Mouse (Mus musculus) fibroblast of lung, adult 2 months (primary cell): ENCODE measurements around the gene Tubg1.
"Not testable (repeated sequence)": the region's sequence is repeated elsewhere in the genome, so short reads cannot be mapped to it uniquely, and the experiment has no call there.

Experiments used
- DNase-seq: peaks from one replicate; pipeline ENCODE4 v3.0.0-alpha.2; 2011; ENCODE audit warnings: low read depth

Tubg1 gene

DNA sequence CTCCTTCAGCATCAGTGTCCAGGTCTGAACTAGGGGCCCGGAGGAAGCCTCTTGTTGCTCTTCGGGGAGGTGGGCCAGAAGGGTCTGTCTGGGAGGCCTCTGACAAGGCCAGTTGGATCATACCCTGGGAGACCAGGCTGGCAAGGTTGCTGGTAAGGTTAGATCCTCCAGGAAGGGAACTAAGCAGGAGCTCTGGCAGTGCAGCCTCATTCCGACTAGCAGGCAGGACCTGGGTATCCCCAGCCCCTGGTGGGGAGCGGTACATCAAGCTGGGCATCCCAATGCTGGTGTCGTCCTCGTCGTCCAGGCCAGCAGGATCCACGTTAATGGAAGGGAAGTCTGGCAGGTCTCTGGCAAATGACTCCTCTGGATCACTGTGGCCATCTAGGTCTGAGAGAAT lies 21.5 kb upstream of the Tubg1 start:
- no peak for DNase-seq

DNA sequence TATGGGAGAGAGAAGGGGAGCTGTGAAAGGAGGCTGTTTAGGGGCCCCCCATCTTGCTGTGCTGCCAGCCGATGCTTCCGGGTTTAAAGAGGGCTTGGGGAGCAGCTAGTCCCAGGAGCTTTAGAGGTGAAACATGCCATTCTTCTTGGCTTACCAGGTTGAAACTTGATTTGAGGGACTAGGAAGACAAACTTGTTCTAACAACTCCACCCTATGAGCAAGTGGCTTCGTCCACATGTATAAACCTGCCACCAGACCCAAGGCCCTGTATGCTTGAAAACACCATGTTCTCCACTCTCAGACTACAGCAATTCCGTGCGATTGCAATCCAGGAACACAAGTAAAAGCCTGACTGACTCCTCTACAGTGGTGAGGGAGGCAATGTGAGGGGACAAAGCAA lies 16.7 kb upstream of the Tubg1 start:
- DNase-seq = no peak

DNA sequence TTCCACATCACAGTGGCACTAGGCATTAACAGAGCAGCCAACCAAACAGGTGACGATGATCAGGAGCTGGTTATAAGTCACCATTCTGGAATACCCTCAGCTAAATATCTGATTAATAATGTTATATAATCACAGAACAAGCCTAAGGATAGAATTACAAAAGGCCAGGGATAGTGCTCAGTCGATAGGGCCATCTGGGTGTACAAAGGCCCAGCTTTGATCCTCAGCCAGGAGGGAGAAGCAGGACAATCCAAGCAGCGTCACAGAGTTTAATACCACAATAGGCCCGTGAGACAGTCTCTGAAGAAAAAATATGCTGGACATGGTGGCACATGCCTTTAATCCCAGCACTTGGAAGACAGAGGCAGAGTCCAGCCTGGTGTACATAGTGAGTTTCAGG lies 10.4 kb upstream of the Tubg1 start:
- DNase-seq = no peak

DNA sequence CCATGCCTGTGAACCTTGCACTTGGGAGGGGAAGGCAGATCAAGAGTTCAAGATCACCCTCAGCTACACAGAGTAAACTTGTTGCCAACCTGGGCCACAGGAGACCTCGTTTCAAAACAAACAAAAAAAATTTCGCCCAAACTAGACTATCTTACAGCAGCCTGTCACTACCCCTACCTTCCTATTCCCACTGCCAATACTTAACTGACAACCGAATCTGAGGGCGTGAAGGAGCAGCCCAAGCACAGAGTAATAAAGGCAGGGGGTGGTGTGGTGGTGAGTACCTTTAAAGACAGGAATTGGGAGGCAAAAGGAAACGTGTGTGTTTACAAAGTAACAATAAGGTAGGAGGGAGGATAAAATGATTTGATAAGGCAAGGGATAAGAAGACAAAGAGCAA lies 9.0 kb upstream of the Tubg1 start:
- DNase-seq = no peak

DNA sequence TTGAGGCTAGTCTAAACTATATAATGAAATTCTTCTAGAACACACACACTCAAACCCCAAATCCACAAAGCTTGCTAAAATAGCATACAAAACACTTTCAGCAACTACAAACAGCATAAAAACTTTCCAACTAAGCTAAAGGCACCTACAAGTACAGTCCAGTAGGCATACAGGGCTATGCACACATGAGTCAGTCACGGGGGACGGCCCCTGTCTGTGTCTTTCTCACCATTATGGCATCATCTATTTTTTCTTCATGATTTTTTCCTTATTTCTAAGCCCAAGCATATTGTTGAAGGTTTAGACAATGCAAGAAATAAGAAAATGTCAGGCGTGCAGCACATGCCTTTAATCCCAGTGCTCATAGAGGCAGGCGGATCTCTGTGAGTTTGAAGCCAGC lies 8.6 kb upstream of the Tubg1 start:
- DNase-seq = no peak

DNA sequence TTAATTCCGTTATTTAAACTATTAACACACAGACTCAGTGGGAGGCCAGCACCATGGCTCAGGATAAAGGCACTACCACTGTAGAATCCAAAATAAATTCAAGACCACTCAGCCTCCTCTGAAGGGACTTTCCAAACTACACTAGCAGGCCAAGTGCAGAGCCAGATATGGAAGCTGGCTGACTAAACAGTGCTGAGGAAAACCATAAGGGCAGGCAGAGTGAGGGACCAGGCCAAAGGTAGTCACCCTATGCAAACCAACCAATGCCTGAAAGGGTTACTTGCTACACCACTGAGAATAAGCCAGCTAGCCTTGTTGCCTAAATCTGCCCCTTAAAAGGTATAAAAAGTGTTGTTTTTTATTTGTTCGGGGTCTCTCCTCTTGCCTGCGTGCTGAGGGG lies 7.6 kb upstream of the Tubg1 start:
- DNase-seq = no peak

DNA sequence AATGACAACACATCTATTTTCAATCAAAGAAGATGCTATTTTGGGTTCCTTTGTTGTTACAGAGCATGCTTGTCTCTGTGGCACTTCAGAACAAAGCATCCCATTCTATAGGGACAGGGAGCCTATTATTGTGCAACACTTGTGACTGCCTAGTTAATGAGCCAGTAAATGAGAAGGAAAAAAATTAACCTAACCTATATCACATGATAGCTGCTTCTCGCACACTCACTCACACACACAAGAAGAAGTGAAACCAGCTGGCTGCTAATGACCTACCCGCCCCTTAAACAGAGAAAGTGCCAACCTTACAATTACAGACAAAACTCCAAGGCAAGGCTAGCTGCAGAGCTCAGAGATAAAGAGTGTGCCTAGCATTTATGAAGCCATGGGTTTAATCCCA lies 4.2 kb upstream of the Tubg1 start:
- DNase-seq = no peak

DNA sequence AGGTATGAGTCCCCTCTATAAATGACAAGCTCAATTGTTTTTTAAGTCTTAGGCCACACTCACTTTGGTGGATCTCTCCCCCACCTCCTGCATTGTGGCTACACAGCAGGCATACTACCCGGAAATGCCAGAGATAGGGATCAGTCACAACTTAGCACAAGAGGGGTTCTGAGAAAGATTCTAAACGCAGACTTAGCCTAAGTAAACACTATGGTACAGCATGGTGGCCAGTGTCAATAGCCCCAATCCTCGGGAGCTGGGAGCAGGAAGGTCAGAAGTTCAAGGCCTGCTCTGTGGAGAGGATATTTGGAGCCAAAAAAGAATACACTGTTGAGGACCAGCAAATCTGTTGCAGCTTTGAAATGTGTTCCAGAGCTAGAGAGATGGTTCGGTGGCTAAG lies 1.6 kb upstream of the Tubg1 start:
- no peak for DNase-seq

DNA sequence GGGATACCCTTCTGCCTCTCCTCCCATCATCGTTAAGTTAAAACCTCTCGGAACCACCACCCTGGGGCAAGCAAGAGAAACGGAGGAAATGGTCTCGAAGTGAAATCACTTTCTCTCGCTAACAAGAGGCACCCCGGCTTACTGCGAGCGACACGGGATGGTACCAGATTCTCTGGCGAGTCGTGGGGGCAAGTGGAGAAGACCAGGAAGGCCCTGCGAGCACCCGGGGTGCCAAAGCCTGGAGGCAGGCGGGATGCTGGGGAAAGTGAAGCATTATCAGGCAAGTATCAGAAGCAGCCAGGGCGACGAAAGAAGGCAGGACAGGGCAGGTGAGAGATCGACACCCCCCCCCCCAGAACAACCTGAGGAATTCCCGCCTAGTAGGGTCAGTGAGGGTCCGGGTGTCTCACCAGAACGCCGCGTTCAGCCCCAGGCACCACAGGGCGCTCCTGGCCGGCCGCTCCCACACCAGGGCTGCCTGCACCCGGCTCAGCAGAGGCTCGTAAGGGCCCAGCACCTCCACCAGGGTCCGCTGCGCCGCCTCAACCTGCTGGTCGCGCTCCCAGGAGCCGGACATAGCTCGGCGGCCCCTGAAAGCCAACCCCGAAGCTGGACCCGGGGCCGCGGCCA lies 492 bp upstream of the Tubg1 start:
- DNase-seq = no peak

DNA sequence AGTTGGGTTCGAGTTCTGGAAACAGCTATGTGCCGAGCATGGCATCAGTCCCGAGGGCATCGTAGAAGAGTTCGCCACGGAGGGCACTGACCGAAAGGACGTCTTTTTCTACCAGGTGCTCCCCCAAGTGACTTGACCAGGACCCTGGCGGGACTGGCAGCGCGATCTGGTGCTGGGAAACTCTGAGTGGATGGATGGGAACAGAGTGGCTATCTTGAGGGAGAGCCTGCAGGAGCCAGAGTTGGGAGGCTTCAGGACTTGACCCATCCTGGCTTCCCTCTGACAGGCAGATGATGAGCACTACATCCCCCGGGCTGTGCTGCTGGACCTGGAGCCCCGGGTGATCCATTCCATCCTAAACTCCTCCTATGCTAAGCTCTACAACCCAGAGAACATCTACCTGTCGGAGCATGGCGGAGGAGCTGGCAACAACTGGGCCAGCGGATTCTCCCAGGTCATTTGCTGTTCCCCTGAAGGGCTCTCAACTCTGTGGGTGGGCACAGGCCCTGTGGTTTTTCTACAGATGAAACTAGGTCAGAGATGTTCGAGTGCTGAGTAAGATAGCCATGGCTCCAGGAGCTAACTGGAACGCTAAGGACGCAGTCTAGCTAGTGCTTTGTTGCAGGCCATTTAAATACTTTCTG lies 929 bp downstream of the Tubg1 start:
- no peak for DNase-seq

DNA sequence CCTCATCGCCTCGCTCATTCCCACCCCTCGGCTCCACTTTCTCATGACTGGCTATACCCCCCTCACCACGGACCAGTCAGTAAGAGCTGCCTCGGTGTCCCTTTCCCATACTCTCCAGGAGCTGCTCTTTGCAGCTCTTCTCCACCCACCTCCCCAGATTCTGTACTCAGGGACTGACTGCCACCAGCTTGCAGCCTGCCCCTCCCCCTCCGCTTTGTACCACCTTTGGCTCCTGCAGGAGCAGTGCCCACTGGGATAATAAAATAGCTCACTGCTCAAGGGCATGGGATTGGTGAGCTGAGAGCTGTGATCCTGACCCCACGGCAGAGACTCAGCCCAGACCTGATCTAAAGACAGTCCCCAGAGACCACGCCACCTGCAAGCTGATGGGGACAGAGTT lies 4.8 kb downstream of the Tubg1 start:
- DNase-seq = not testable (repeated sequence)

DNA sequence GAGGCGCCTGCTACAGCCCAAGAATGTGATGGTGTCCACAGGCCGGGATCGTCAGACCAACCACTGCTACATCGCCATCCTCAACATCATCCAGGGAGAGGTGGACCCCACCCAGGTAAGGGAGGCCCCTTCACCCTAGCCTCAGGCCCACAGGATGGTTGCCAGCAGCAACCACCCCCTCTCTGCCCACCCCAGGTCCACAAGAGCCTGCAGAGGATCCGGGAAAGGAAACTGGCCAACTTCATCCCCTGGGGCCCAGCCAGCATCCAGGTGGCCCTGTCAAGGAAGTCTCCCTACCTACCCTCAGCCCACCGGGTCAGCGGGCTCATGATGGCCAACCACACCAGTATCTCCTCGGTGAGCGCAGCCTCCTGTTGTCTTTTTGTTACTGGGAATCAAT lies 5.3 kb downstream of the Tubg1 start:
- not testable (repeated sequence) for DNase-seq

DNA sequence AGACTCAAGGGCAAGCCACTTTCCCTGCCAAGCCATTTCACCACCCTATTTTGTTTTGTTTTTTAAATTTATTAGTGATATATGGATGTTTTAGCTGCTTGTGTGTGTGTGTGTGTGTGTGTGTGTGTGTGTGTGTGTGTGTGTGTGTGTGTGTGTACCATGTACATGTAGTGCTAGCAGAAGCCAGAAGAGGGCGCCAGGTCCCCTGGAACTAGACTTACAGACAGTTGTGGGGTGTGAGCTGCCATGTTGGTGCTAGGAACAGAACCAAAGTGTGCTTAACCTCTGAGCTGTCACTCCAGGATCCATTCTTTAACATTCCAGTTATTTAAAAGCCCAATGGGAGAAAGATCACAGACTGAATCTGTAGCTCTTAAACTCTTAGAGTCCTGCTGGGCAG lies 7.3 kb downstream of the Tubg1 start:
- DNase-seq = no peak

DNA sequence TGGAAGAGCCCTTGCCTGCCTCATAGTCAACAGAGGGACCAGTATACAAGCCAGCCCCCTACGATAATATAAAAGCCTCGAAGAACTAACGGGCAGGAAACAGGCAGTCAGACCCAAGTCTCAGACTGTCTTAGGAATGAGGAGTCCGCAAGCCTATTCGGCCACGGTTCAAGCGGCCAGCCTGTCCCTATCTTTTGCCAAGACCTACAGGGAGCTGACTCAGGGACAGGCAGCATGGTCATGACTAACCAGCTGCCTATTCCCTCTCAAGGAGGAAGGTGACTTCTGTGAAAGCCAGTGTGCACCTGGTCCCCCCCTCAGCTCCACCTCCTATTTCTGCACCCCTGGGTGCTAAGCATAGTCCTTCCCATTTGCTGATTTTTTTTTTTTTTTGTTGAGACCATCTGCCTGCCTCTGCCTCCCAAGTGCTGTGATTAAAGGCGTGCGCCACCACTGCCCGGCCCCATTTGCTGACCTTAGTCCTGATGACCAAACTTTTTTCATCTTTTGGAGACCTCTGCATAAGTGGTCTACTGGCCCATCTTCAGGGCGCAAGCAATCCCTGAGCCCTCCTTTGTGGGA lies 9.3 kb downstream of the Tubg1 start:
- no peak for DNase-seq

DNA sequence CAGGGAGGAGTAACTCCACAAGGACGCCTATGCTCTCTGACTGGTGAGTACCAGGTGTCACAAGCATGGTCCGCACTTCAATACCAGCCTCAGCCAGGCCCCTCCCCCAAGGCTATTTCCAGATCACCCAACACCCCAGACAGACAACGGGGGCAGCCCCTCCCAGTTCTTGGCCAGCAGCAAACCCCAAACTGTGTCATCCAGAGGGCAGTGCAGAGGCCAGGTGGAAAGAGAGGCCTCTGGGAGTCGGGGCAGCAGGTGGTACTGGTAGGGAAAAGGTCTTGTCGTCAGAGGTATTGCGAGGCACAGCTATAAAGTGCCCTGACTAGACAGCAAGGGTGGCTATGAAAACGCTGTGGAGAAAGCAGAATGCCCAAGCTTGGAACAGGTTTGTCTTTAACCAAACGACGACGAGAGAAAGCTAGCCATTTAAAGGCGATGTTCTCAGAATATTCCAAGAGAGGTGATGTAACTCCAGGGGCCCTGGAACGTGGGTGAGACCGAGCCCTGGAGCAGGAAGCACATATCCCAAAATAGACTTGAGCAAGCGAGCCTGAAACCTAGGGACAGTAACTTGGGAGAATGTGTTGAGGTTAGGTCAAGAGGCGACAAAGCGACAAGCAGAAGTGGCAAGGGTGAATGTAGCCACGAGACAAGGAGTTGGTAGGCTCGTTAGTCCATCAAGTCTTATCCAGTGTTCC lies 10.5 kb downstream of the Tubg1 start:
- DNase-seq = no peak

DNA sequence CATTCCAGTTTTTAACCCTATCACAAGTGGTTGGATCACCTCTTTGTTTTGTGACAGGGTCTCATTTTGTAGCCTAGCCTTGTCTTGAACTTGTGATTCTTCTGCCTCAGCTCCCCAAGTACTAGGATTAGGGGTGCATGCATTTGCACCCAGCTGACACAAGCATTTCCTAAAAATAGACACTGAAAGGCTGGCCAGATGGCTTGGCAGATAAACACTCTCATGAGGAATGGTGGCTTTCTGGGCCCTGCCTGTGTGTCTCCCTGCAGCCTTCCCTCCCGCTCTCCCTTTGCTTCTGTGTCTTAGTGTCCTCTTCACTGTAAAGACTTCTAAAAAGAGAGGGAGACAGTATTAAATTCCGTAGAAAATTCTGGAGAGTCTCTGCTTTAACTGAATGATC lies 11.4 kb downstream of the Tubg1 start:
- DNase-seq = no peak

DNA sequence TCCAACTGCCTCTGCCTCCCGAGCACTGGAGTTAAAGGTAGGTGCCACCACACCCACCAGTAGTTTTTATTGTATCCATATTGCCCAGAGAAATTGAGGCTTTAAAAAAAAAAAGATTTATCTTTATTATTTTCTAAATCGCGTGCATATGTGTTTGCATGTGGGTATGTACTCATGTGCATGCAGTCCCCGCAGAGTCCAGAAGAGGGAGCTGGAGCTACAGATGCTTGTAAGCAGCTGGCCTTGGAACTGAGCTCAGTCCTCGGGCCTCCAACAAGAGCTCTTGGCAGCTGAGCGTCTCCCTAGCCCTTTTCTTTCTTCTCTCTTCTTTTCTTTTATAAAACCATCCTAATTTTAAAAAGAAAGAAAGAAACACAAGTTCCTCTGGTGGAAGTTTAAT lies 12.0 kb downstream of the Tubg1 start:
- DNase-seq = no peak

DNA sequence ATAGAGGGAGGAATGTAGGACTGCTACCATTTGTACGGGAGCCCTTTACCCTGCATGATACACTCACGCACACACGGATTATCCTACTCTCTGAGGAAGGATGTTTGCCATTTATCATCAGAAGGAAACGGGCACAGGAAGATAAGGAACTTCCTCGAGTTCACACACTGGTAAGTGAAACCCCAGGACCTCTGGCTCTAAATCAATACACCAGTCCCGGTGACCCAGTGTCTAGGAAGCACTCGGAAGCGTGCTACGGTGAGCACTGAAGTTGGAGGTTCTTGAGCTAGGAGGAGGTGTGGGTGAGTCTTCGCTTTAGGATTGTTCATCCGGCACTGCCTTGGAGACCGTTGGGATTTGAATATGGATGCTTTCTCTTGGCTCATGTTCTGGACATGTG lies 13.3 kb downstream of the Tubg1 start:
- DNase-seq = no peak

DNA sequence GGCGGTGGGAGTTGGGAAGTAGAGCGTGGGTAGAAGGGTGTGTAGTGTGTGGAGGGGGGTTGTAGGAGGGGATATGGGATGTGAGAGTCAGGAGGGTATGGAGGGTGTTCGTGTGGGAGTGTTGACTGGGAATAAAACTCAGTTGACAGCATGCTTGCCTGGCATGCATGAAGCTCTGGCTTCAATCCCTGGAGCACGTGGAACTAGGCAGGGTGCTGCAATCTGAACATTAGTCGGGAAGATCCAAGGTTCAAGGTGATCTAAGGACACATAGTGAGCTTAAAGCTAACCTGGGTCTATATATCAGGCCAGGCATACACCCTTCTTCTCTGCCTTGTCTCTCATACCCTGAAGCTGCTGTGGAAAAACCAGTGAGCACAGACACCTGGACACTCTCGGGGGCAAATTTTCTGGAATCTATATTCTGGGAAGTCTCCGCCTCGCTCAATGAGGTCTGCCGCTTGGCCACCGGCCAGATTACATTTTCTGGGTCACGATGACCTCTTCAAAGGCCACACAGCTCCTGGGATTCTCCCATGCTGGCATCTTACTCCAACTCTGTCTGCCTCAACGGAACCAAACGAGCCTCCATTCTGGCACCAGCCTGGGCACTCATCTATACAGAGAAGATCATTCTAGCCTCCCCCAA lies 14.6 kb downstream of the Tubg1 start:
- DNase-seq = no peak

DNA sequence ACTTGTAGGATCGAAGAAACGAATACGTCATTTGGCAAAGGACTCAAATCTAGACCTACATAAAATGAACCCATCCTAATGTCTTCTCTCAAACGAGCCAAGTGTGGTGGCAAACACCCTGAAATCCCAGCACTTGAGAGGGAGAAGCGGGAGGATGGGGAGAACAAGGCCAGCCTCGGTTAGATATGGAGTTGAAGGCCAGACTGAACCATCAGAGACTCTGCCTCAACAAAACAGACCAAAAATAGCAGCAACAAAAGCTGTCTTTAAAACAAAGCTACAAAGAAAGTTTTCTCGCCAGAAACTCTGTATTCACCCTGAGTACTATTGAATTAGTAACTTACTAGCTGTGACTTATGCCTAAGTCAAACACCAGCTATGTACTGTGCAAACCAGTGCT lies 17.3 kb downstream of the Tubg1 start:
- DNase-seq = no peak

DNA sequence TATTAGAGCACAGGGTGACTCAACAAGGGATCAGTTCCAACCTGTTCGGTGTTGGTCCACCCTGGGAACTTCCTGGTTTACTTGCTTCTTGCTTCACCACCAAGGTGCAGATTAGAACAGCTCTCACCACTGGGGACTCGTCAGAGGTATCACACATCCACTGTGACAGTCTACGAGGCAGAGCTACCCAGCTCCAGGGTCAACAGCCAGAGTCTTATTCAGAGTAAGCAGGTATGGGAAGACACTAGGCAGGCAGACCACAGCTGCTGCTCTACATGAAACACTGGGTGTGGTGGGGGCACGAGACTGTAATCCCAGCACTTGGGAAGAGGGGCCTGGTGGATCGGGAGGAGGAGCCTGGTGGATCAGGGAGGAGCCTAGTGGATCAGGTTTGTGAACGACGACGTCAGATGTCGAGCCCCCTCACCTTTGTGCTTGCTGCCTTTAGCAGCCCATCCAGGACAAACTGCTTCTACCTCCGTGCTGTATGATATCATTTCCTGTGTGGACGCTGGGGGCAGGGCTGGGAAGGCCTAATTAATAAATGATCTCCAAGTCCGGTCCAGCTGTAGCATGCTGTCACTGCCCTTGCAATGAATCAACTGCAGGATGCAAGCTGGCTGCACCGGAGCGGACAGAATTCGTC lies 18.9 kb downstream of the Tubg1 start:
- no peak for DNase-seq

DNA sequence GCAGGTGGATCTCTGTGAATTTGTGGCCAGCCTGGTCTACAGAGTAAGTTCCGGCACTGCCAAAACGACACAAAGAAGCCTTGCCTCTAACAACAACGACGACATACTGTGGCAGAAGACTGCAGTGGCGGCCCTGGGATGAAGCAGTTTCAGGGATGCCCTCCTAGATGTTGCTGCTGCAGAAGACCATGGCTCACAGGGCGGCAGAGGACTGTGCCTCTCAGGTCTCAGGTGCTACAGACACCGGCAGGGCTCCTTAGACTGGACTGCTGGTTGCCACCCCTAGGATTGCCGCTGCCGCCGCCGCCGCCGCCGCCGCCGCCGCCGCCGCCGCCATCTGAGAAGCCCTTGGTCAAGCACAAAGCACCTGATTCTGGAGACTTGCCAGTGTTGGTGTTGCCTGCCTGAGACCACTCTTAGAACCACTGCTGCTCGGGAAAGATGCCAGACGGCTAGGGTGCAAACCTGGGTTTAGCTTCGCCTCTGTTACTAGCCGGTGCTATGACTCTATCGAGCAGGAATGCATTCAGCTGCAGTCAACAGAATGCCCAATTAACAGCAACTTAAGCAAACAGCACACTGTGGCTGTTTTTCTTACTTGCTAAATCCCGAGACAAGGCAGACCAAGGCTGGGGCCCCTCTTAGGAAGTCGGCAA lies 20.6 kb downstream of the Tubg1 start:
- DNase-seq = peak; percentile 44
